Mouse (Mus musculus) embryonic facial prominence, embryonic 14.5 days (tissue): ENCODE results near the gene Rgmb. TPM values are rescaled to one million over a fixed set of nuclear protein-coding genes. Genes with fewer than 3 reads are reported as not detected.

Experiments used
- ATAC-seq: fragments of 200-750 bp; cut with Nextera tagmentation; 2 replicates; pipeline ENCODE4 v1.8.0; 2017; ENCODE audit warnings: low read depth, moderate number of reproducible peaks, moderate TSS enrichment
- DNase-seq: peaks from one replicate; pipeline ENCODE4 v3.0.0-alpha.2; 2015; ENCODE audit warnings: low spot score
- H3K27ac ChIP-seq: fragments of 300-500 bp; sonication (generic); replicated peaks from 2 replicates; pipeline ENCODE4 v1.5.1; 2014; ENCODE audit warnings: low read depth, mild to moderate bottlenecking, low read length, moderate library complexity
- H3K27me3 ChIP-seq: fragments of 300-500 bp; sonication (generic); replicated peaks from 2 replicates; pipeline ENCODE4 v1.6.1; 2014; ENCODE audit warnings: low read length; ENCODE audit not compliant: control insufficient read depth, insufficient read depth
- H3K36me3 ChIP-seq: fragments of 300-500 bp; sonication (generic); 2 replicates; pipeline ENCODE4 v1.6.1; 2014; ENCODE audit warnings: low read length, mixed read lengths; ENCODE audit not compliant: control insufficient read depth, insufficient read depth
- H3K4me1 ChIP-seq: fragments of 300-500 bp; sonication (generic); 2 replicates; pipeline ENCODE4 v1.6.1; 2014; ENCODE audit warnings: antibody characterized with exemption, low read length; ENCODE audit not compliant: control insufficient read depth, insufficient read depth
- H3K4me2 ChIP-seq: fragments of 300-500 bp; sonication (generic); 2 replicates; pipeline ENCODE4 v1.6.1; 2014; ENCODE audit warnings: low read depth, mild to moderate bottlenecking, low read length, moderate library complexity, mixed read lengths
- H3K4me3 ChIP-seq: fragments of 300-500 bp; sonication (generic); 2 replicates; pipeline ENCODE4 v1.5.1; 2014; ENCODE audit warnings: low read depth, mild to moderate bottlenecking, low read length
- H3K9ac ChIP-seq: fragments of 300-500 bp; sonication (generic); 2 replicates; pipeline ENCODE4 v1.6.1; 2014; ENCODE audit warnings: low read depth, mild to moderate bottlenecking, low read length, moderate library complexity, mixed read lengths
- H3K9me3 ChIP-seq: fragments of 300-500 bp; sonication (generic); 2 replicates; pipeline ENCODE4 v1.6.1; 2016; ENCODE audit warnings: low read length; ENCODE audit not compliant: control insufficient read depth
- WGBS: fragments of 180-500 bp; shearing (Covaris S2); extraction: QIAGEN DNeasy Blood & Tissue Kit; methylation state at CpG from one replicate; pipeline ENCODE4 v1.1.7; 2014; 5-methylcytosine and 5-hydroxymethylcytosine counted together
- polyA plus RNA-seq: library from polyadenylated mRNA; unstranded; fragments of >200 nt; fragmentation: Nextera tagmentation; extraction: Ambion mirVana; gene quantifications from 2 replicates; pipeline ENCODE4 v1.2.1, GENCODE M21; 2014

The Rgmb gene
- polyA plus RNA-seq, 1 experiment from 2014 or later = 45.2 TPM

- ATAC-seq = no peak
- no peaks in the 10 kb centered on the region for H3K9me3 ChIP-seq
These were observed 13.2 kb downstream of the Rgmb start for GRCm38 (mm10) chr17:15817634-15818033.

GRCm38 (mm10) chr17:15817096-15817450, 13.8 kb downstream of the Rgmb start:
- no peaks in the 10 kb centered on the region for H3K27me3 ChIP-seq
- H3K36me3 ChIP-seq = peaks cover 28% of the 10 kb centered on the region
- H3K4me2 ChIP-seq = no peak overlapping the region
- H3K9ac ChIP-seq = no peak overlapping the region
- H3K4me3 ChIP-seq = no peak overlapping the region
- DNase-seq (no peak), ATAC-seq (no peak)
- H3K9me3 ChIP-seq = no peaks in the 10 kb centered on the region
- 85% methylated on average over 5 of the region's 5 CpGs for WGBS
- H3K4me1 ChIP-seq = peaks cover 49% of the 10 kb centered on the region
- no peak overlapping the region for H3K27ac ChIP-seq

More at GRCm38 (mm10) chr17:15817634-15818033, 13.2 kb downstream of the Rgmb start:
- Histone ChIP-seq H3K4me3 (no peak overlapping the region), H3K27me3 (no peaks in the 10 kb centered on the region), H3K36me3 (peaks cover 26% of the 10 kb centered on the region), H3K27ac (no peak overlapping the region), H3K9ac (no peak overlapping the region), H3K4me2 (no peak overlapping the region), H3K4me1 (peaks cover 49% of the 10 kb centered on the region)
- DNase-seq = no peak
- 92% methylated on average over 2 of the region's 2 CpGs for WGBS

- Histone ChIP-seq H3K27me3 (no peaks in the 10 kb centered on the region), H3K4me3 (no peak overlapping the region), H3K4me1 (peaks cover 51% of the 10 kb centered on the region), H3K27ac (no peak overlapping the region), H3K9me3 (no peaks in the 10 kb centered on the region), H3K36me3 (peaks cover 28% of the 10 kb centered on the region), H3K9ac (no peak overlapping the region), H3K4me2 (no peak overlapping the region)
- ATAC-seq (no peak), DNase-seq (no peak)
- 76% methylated on average over 11 of the region's 11 CpGs for WGBS
These were observed 14.3 kb downstream of the Rgmb start for GRCm38 (mm10) chr17:15816379-15817095.

- Histone ChIP-seq H3K4me1 (peaks cover 53% of the 10 kb centered on the region), H3K36me3 (peaks cover 24% of the 10 kb centered on the region), H3K4me3 (no peak overlapping the region), H3K27ac (no peak overlapping the region), H3K9me3 (no peaks in the 10 kb centered on the region), H3K9ac (no peak overlapping the region), H3K4me2 (no peak overlapping the region), H3K27me3 (no peaks in the 10 kb centered on the region)
- no peak for ATAC-seq
- no peak for DNase-seq
- 83% methylated on average over 10 of the region's 10 CpGs for WGBS
These were observed 15.4 kb downstream of the Rgmb start for GRCm38 (mm10) chr17:15815312-15816018.

GRCm38 (mm10) chr17:15813658-15814212, 17.1 kb downstream of the Rgmb start:
- Histone ChIP-seq H3K27me3 (no peaks in the 10 kb centered on the region), H3K4me3 (no peak overlapping the region), H3K9ac (no peak overlapping the region), H3K4me1 (peaks cover 54% of the 10 kb centered on the region), H3K36me3 (peaks cover 19% of the 10 kb centered on the region), H3K9me3 (no peaks in the 10 kb centered on the region), H3K27ac (peak overlapping the region; percentile 65), H3K4me2 (peak overlapping the region; percentile 10; the same call in 1 of the 2 replicates)
- ATAC-seq = peak; percentile 48; the same call in 1 of the 2 replicates
- DNase-seq = peak; percentile 90
- WGBS = 12% methylated on average over 3 of the region's 3 CpGs

- ATAC-seq (no peak), DNase-seq (no peak)
- 57% methylated on average over 13 of the region's 13 CpGs for WGBS
- H3K9ac ChIP-seq = no peak overlapping the region
- peaks cover 61% of the 10 kb centered on the region for H3K4me1 ChIP-seq
- H3K36me3 ChIP-seq = peaks cover 18% of the 10 kb centered on the region
- H3K4me3 ChIP-seq = no peak overlapping the region
- H3K27ac ChIP-seq = 0 out of 2 replicates have a peak overlapping the region, but pooled peaks have one; percentile 45
- no peak overlapping the region for H3K4me2 ChIP-seq
- H3K27me3 ChIP-seq = no peaks in the 10 kb centered on the region
- H3K9me3 ChIP-seq = no peaks in the 10 kb centered on the region
These were observed 18.6 kb downstream of the Rgmb start for GRCm38 (mm10) chr17:15812136-15812778.

- 54% methylated on average over 2 of the region's 2 CpGs for WGBS
- H3K27ac ChIP-seq = peak overlapping the region; percentile 79
These were observed 20.9 kb downstream of the Rgmb start for GRCm38 (mm10) chr17:15809949-15810348.

More at GRCm38 (mm10) chr17:15809949-15810348, 20.9 kb downstream of the Rgmb start:
- no peak for ATAC-seq
- Histone ChIP-seq H3K27me3 (no peaks in the 10 kb centered on the region), H3K9ac (no peak overlapping the region), H3K9me3 (no peaks in the 10 kb centered on the region), H3K4me2 (no peak overlapping the region; the same call in 1 of the 2 replicates), H3K36me3 (peaks cover 24% of the 10 kb centered on the region), H3K4me3 (no peak overlapping the region), H3K4me1 (peaks cover 59% of the 10 kb centered on the region)
- no peak for DNase-seq
